In the genomic region with DNA sequence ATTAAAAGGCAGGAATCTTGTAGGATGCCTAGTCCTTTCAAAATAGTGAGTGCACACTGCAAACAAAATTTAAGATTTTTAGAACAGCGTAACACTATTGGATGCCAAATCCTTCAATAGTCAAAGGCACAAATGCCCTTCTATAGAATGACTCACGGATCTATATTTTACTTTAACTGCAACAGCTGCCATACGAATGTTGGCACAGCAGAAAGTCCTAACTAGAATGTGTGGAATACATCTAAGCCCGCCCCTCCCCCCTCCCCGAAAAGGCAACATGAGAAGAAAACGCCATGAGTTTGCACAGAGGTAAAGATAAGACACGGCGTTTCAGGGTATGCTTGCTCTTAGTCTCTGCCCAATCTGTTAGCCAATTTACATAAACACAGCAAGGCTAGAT, we compare ENCODE assay signal across 18 mouse cellular contexts.
"Had no signal": no experiment of that assay in that cellular context is flagged by ENCODE, and none has a peak within 500 bp of the region (broad histone marks: within the 10 kb centered on the region; RNA-seq: fewer than 3 reads in every experiment).

No protein-coding gene starts in this region.

- DNase-seq: liver, embryonic 13.5 days; liver, postnatal 0 days; lung, adult 2 months; lung, postnatal 14 days; lung, postnatal 36 days; thymus, adult 18-20 months; thymus, postnatal 14 days; thymus, postnatal 36 days had no signal

- H3K4me1 ChIP-seq: liver, embryonic 13.5 days; liver, embryonic 15.5 days; lung, embryonic 15.5 days; midbrain, embryonic 13.5 days; midbrain, embryonic 15.5 days; neural tube, embryonic 12.5 days; stomach, embryonic 15.5 days had no signal

- ATAC-seq: liver, postnatal 0 days; lung, postnatal 0 days; midbrain, embryonic 13.5 days; midbrain, embryonic 15.5 days had no signal

- H3K27me3 ChIP-seq: liver, embryonic 13.5 days; liver, embryonic 15.5 days; lung, embryonic 15.5 days; megakaryocyte, embryonic 14.5 days; midbrain, embryonic 13.5 days; midbrain, embryonic 15.5 days; neural tube, embryonic 12.5 days; stomach, embryonic 15.5 days had no signal

- H3K4me3 ChIP-seq: liver, embryonic 13.5 days; liver, embryonic 15.5 days; lung, embryonic 15.5 days; megakaryocyte, embryonic 14.5 days; midbrain, embryonic 13.5 days; midbrain, embryonic 15.5 days; neural tube, embryonic 12.5 days; stomach, embryonic 15.5 days had no signal

- H3K27ac ChIP-seq: liver, embryonic 13.5 days; liver, embryonic 15.5 days; lung, embryonic 15.5 days; macrophage; midbrain, embryonic 13.5 days; midbrain, embryonic 15.5 days; neural tube, embryonic 12.5 days; stomach, embryonic 15.5 days; stomach, postnatal 0 days had no signal
